Mouse (Mus musculus): ENCODE results near the gene Setx.

GRCm38 (mm10) chr2:29100822-29101534 is 23.0 kb upstream of the Setx start:
- no peak for TF ChIP-seq CTCF (IDR thresholded peaks at IDR 0.05; ENCODE audit: borderline replicate concordance, insufficient read depth, low read length)
- no peak for TF ChIP-seq POLR2A (IDR thresholded peaks at IDR 0.05; ENCODE audit: low read depth, low read length)

All from embryonic fibroblast, embryonic 13.5 days (primary cell).